Mouse (Mus musculus) CH12.LX (cell line): ENCODE data around the gene Mrpl57. TPM values are rescaled to one million over a fixed set of nuclear protein-coding genes. Genes with fewer than 3 reads are reported as not detected.
A peak's percentile ranks its signal among the peaks of the same experiment; 100 is the strongest.

Source experiments
- DNase-seq: peaks from one replicate; pipeline ENCODE4 v3.0.0-alpha.2; 2013; ENCODE audit errors: extremely low read depth
- H3K27ac ChIP-seq: 2 replicates; pipeline ENCODE4 v1.5.1; 2012; ENCODE audit warnings: low read depth, mild to moderate bottlenecking, control low read depth, moderate library complexity; ENCODE audit not compliant: insufficient read depth
- H3K27me3 ChIP-seq: replicated peaks from 2 replicates; pipeline ENCODE3; 2012; ENCODE audit warnings: inconsistent platforms
- H3K36me3 ChIP-seq, 2 experiments: replicated peaks in 1 of 2; 2 replicates each; pipeline versions ENCODE3 to v1.6.1; 2012; ENCODE audit warnings: inconsistent platforms in 1 of 2, low read length in 1 of 2, mild to moderate bottlenecking in 1 of 2, mixed read lengths in 1 of 2, moderate library complexity in 1 of 2; ENCODE audit not compliant: control insufficient read depth in 1 of 2, insufficient read depth in 1 of 2
- H3K4me1 ChIP-seq, 2 experiments: 2 replicates each; pipeline ENCODE4 v1.6.1; 2012; ENCODE audit warnings: inconsistent platforms in 1 of 2, moderate library complexity in 1 of 2; ENCODE audit not compliant: insufficient read depth in 2 of 2, control insufficient read depth in 1 of 2
- H3K4me2 ChIP-seq: 2 replicates; pipeline ENCODE4 v1.6.1; 2012; ENCODE audit warnings: low read depth, mild to moderate bottlenecking, control low read depth; ENCODE audit not compliant: poor library complexity, insufficient read depth, severe bottlenecking
- H3K4me3 ChIP-seq, 3 experiments: fragments of 150-350 bp in 1 of 3; sonication (generic) in 1 of 3; replicated peaks in 1 of 3; 2 replicates each; pipeline versions ENCODE3 to v1.5.1; 2011 to 2012; ENCODE audit warnings: low read depth in 2 of 3, low read length in 2 of 3, mild to moderate bottlenecking in 2 of 3, moderate library complexity in 2 of 3, control low read depth in 1 of 3, improper control_type of control experiment in 1 of 3, inconsistent platforms in 1 of 3, mixed read lengths in 1 of 3; ENCODE audit not compliant: poor library complexity in 1 of 3
- H3K79me2 ChIP-seq: replicated peaks from 2 replicates; pipeline ENCODE4 v1.6.1; 2012; ENCODE audit warnings: mild to moderate bottlenecking, moderate library complexity; ENCODE audit not compliant: control insufficient read depth, poor library complexity, insufficient read depth, severe bottlenecking; ENCODE audit errors: extremely low read depth
- H3K9ac ChIP-seq: 2 replicates; pipeline ENCODE4 v1.6.1; 2012; ENCODE audit warnings: low read depth, mild to moderate bottlenecking, control low read depth, moderate library complexity; ENCODE audit not compliant: insufficient read depth
- H3K9me3 ChIP-seq: replicated peaks from 2 replicates; pipeline ENCODE3; 2012; ENCODE audit warnings: low read length, inconsistent platforms, mixed read lengths
- CHD2 ChIP-seq: IDR thresholded peaks from 2 replicates; pipeline ENCODE4 v1.6.1; 2011; ENCODE audit warnings: low read length, improper control_type of control experiment
- CTCF ChIP-seq, 2 experiments: IDR thresholded peaks in 1 of 2; conservative IDR thresholded peaks in 1 of 2; 2 replicates each; pipeline ENCODE4 v1.5.1; 2011 to 2012; ENCODE audit warnings: low read depth in 2 of 2, low read length in 2 of 2, improper control_type of control experiment in 1 of 2, inconsistent platforms in 1 of 2, mild to moderate bottlenecking in 1 of 2, moderate library complexity in 1 of 2
- E2F4 ChIP-seq: IDR thresholded peaks from 2 replicates; pipeline ENCODE4 v1.6.1; 2011; ENCODE audit warnings: low read depth, low read length, improper control_type of control experiment; ENCODE audit not compliant: insufficient replicate concordance
- ELF1 ChIP-seq: IDR thresholded peaks from 2 replicates; pipeline ENCODE4 v1.6.1; 2014; ENCODE audit warnings: low read depth, mild to moderate bottlenecking, inconsistent platforms, low read length, improper control_type of control experiment
- ETS1 ChIP-seq: conservative IDR thresholded peaks from 2 replicates; pipeline ENCODE4 v1.6.1; 2012; ENCODE audit warnings: low read depth, mild to moderate bottlenecking, inconsistent platforms, low read length, improper control_type of control experiment, moderate library complexity
- GABPA ChIP-seq: IDR thresholded peaks from 2 replicates; pipeline ENCODE4 v1.6.1; 2012; ENCODE audit warnings: low read depth, low read length, improper control_type of control experiment, inconsistent platforms; ENCODE audit not compliant: insufficient replicate concordance
- HCFC1 ChIP-seq: IDR thresholded peaks from 2 replicates; pipeline ENCODE4 v1.6.1; 2012; ENCODE audit warnings: low read depth, mild to moderate bottlenecking, inconsistent platforms, low read length, improper control_type of control experiment
- JUND ChIP-seq: conservative IDR thresholded peaks from 2 replicates; pipeline ENCODE4 v1.6.1; 2011; ENCODE audit warnings: low read depth, low read length, improper control_type of control experiment
- KAT2A ChIP-seq: IDR thresholded peaks from 2 replicates; pipeline ENCODE4 v1.6.1; 2012; ENCODE audit warnings: low read length, improper control_type of control experiment, inconsistent platforms; ENCODE audit not compliant: insufficient replicate concordance
- MAFK ChIP-seq: IDR thresholded peaks from 2 replicates; pipeline ENCODE4 v1.6.1; 2011; ENCODE audit warnings: low read length, improper control_type of control experiment; ENCODE audit not compliant: insufficient replicate concordance
- MAX ChIP-seq: IDR thresholded peaks from 2 replicates; pipeline ENCODE4 v1.6.1; 2011; ENCODE audit warnings: low read length, improper control_type of control experiment
- MAZ ChIP-seq: IDR thresholded peaks from 2 replicates; pipeline ENCODE4 v1.6.1; 2012; ENCODE audit warnings: low read depth, mild to moderate bottlenecking, inconsistent platforms, low read length, improper control_type of control experiment, moderate library complexity
- MEF2A ChIP-seq: IDR thresholded peaks from 2 replicates; pipeline ENCODE4 v1.6.1; 2014; ENCODE audit warnings: low read depth, mild to moderate bottlenecking, inconsistent platforms, low read length, improper control_type of control experiment, borderline replicate concordance
- MXI1 ChIP-seq: IDR thresholded peaks from 2 replicates; pipeline ENCODE4 v1.6.1; 2011; ENCODE audit warnings: mild to moderate bottlenecking, low read depth, low read length, improper control_type of control experiment
- MYC ChIP-seq: IDR thresholded peaks from 2 replicates; pipeline ENCODE4 v1.6.1; 2011; ENCODE audit warnings: low read depth, mild to moderate bottlenecking, improper control_type of control experiment, low read length
- NRF1 ChIP-seq: IDR thresholded peaks from 2 replicates; pipeline ENCODE4 v1.6.1; 2014; ENCODE audit warnings: low read depth, mild to moderate bottlenecking, inconsistent platforms, low read length, improper control_type of control experiment, moderate library complexity
- PAX5 ChIP-seq: IDR thresholded peaks from 2 replicates; pipeline ENCODE4 v1.6.1; 2012; ENCODE audit warnings: low read length, inconsistent platforms, mixed read lengths
- RAD21 ChIP-seq: IDR thresholded peaks from 2 replicates; pipeline ENCODE4 v1.6.1; 2011; ENCODE audit warnings: low read depth, mild to moderate bottlenecking, low read length, improper control_type of control experiment, moderate library complexity
- RCOR1 ChIP-seq: conservative IDR thresholded peaks from 2 replicates; pipeline ENCODE4 v1.6.1; 2012; ENCODE audit warnings: low read depth, mild to moderate bottlenecking, inconsistent platforms, low read length, improper control_type of control experiment
- SIN3A ChIP-seq: IDR thresholded peaks from 2 replicates; pipeline ENCODE4 v1.6.1; 2012; ENCODE audit warnings: low read length, improper control_type of control experiment, inconsistent platforms
- UBTF ChIP-seq: IDR thresholded peaks from 2 replicates; pipeline ENCODE4 v1.6.1; 2012; ENCODE audit warnings: low read depth, mild to moderate bottlenecking, inconsistent platforms, low read length, improper control_type of control experiment, moderate library complexity
- USF2 ChIP-seq: conservative IDR thresholded peaks from 2 replicates; pipeline ENCODE4 v1.6.1; 2011; ENCODE audit warnings: low read depth, low read length, improper control_type of control experiment
- ZC3H11A ChIP-seq: IDR thresholded peaks from 2 replicates; pipeline ENCODE4 v1.6.1; 2012; ENCODE audit warnings: low read depth, mild to moderate bottlenecking, inconsistent platforms, low read length, improper control_type of control experiment
- dilution Hi-C: fragments of 300-500 bp; cut with MboI; formaldehyde crosslinking; loops from 2 replicates; pipeline ENCODE4 v1.14.3; 2020; ENCODE audit warnings: low sequenced_read_pairs; ENCODE audit not compliant: extremely low pct_unique_long_range_greater_than_20kb, extremely low pct_ligation_motif_present
- in situ Hi-C: fragments of 300-500 bp; cut with MboI; formaldehyde crosslinking; loops from 3 replicates; pipeline ENCODE4 v1.14.3; 2019; ENCODE audit warnings: low sequenced_read_pairs, low pct_ligation_motif_present, low pct_unique_long_range_greater_than_20kb, mixed read lengths
- polyA plus RNA-seq: library from polyadenylated mRNA; unstranded; fragments of >175 nt; gene quantifications from 2 replicates; pipeline ENCODE4 v1.2.1, GENCODE M21; 2012; ENCODE audit warnings: low read depth; ENCODE audit not compliant: insufficient read length
- total RNA-seq, 2 experiments: library from RNA; depleted of rRNA; stranded (reverse); fragments of 300-350 nt in 1 of 2; fragments of >200 nt in 1 of 2; gene quantifications; 2 replicates each; pipeline ENCODE4 v1.2.3; 2012 to 2014

The Mrpl57 gene
- total and polyA plus RNA-seq, 3 experiments, result 123 to 184 (median 176) TPM

- Histone ChIP-seq H3K4me1 (peaks cover 4 to 28% of the 10 kb centered on the region in 2 experiments; a peak in 3 of 4 replicates), H3K4me3 (no peak overlapping the region), H3K9ac (no peak overlapping the region), H3K9me3 (no peaks in the 10 kb centered on the region), H3K36me3 (peaks cover 17 to 67% of the 10 kb centered on the region in 2 experiments), H3K27me3 (no peaks in the 10 kb centered on the region), H3K4me2 (peak overlapping the region; percentile 31; the same call in 1 of the 2 replicates), H3K79me2 (no peaks in the 10 kb centered on the region; the same call in 1 of the 2 replicates), H3K27ac (0 out of 2 replicates have a peak overlapping the region, but pooled peaks have one; percentile 36)
- dilution Hi-C loops (no loop called here), in situ Hi-C loops (no loop called here)
- DNase-seq, result no peak
- TF ChIP-seq MAX (no peak), MEF2A (no peak), RAD21 (no peak), CTCF (conservative IDR thresholded peaks at IDR 0.05 in 1 of 2, IDR thresholded peaks at IDR 0.05 in 1 of 2; ENCODE audit: low read depth in 2 of 2, low read length in 2 of 2) (no peak), MAFK (no peak), ETS1 (no peak)
These were observed 7.5 kb downstream of the Mrpl57 start for GRCm38 (mm10) chr14:57833526-57833925.

GRCm38 (mm10) chr14:57835157-57835556 lies 9.1 kb downstream of the Mrpl57 start:
- no peak overlapping the region for H3K4me2 ChIP-seq
- H3K79me2 ChIP-seq, result no peaks in the 10 kb centered on the region
- peaks cover 19 to 67% of the 10 kb centered on the region in 2 experiments for H3K36me3 ChIP-seq
- no peak overlapping the region for H3K4me3 ChIP-seq
- DNase-seq, result no peak
- dilution Hi-C loops, result no loop called here
- H3K9me3 ChIP-seq, result no peaks in the 10 kb centered on the region
- H3K4me1 ChIP-seq, result peaks cover 4 to 23% of the 10 kb centered on the region in 2 experiments; a peak in 3 of 4 replicates
- in situ Hi-C loops, result no loop called here
- no peak for TF ChIP-seq UBTF
- no peak for TF ChIP-seq MAX
- TF ChIP-seq HCFC1, result no peak
- no peak for TF ChIP-seq USF2
- no peak for TF ChIP-seq PAX5
- no peaks in the 10 kb centered on the region for H3K27me3 ChIP-seq
- no peak overlapping the region for H3K27ac ChIP-seq
- H3K9ac ChIP-seq, result no peak overlapping the region

- no peak overlapping the region for H3K4me3 ChIP-seq
- H3K27ac ChIP-seq, result no peak overlapping the region
- no peak overlapping the region for H3K9ac ChIP-seq
- in situ Hi-C loops, result no loop called here
- TF ChIP-seq ETS1 (no peak), GABPA (no peak), MAX (no peak), MAZ (no peak), SIN3A (no peak), ZC3H11A (no peak), CTCF (conservative IDR thresholded peaks at IDR 0.05 in 1 of 2, IDR thresholded peaks at IDR 0.05 in 1 of 2; ENCODE audit: low read depth in 2 of 2, low read length in 2 of 2) (no peak), ELF1 (no peak), RCOR1 (no peak), MYC (no peak), USF2 (no peak), JUND (no peak), PAX5 (no peak), MXI1 (no peak), NRF1 (no peak), HCFC1 (no peak), KAT2A (no peak), MAFK (no peak), CHD2 (no peak), E2F4 (no peak)
- peaks cover 0 to 6% of the 10 kb centered on the region in 2 experiments; a peak in 2 of 4 replicates for H3K4me1 ChIP-seq
- no peaks in the 10 kb centered on the region for H3K9me3 ChIP-seq
- H3K4me2 ChIP-seq, result no peak overlapping the region
- peaks cover 9 to 59% of the 10 kb centered on the region in 2 experiments for H3K36me3 ChIP-seq
- no peaks in the 10 kb centered on the region for H3K27me3 ChIP-seq
- dilution Hi-C loops, result no loop called here
- no peaks in the 10 kb centered on the region for H3K79me2 ChIP-seq
- no peak for DNase-seq
These were observed 18.5 kb downstream of the Mrpl57 start for GRCm38 (mm10) chr14:57844535-57844934.
